Mouse (Mus musculus) lung, postnatal 25 days (tissue): ENCODE measurements around the gene Polrmt.

Experiments
- DNase-seq: peaks from one replicate; pipeline ENCODE4 v3.0.0; 2022; ENCODE audit warnings: low spot score

Gene Polrmt

GRCm38 (mm10) chr10:79745898-79746773 lies at the start of gene Polrmt:
Polrmt (minus strand) TSS chr10:79746581.
- peak; percentile 98 for DNase-seq

GRCm38 (mm10) chr10:79795905-79796304 lies 49.5 kb upstream of the Polrmt start:
- no peak for DNase-seq

GRCm38 (mm10) chr10:79794491-79794931 lies 48.1 kb upstream of the Polrmt start:
- peak; percentile 83 for DNase-seq

- no peak for DNase-seq
Observed at GRCm38 (mm10) chr10:79793738-79794490, 47.5 kb upstream of the Polrmt start.

GRCm38 (mm10) chr10:79793051-79793737 lies 46.8 kb upstream of the Polrmt start, which contains the start of gene Palm:
Palm (plus strand) TSS chr10:79793572.
- peak; percentile 68 for DNase-seq

GRCm38 (mm10) chr10:79792339-79793040 lies 46.1 kb upstream of the Polrmt start:
- DNase-seq: no peak

GRCm38 (mm10) chr10:79790861-79791260 lies 44.5 kb upstream of the Polrmt start, which contains the start of gene Prss57:
Prss57 (minus strand) TSS chr10:79790961.
- DNase-seq: no peak

- no peak for DNase-seq
Observed at GRCm38 (mm10) chr10:79789581-79789980, 43.2 kb upstream of the Polrmt start.

GRCm38 (mm10) chr10:79788386-79789158 lies 42.2 kb upstream of the Polrmt start:
- peak; percentile 79 for DNase-seq

- no peak for DNase-seq
Observed at GRCm38 (mm10) chr10:79783920-79784800, 37.8 kb upstream of the Polrmt start.

GRCm38 (mm10) chr10:79783050-79783449 lies 36.7 kb upstream of the Polrmt start:
- no peak for DNase-seq

- DNase-seq: no peak
Observed at GRCm38 (mm10) chr10:79781956-79782355, 35.6 kb upstream of the Polrmt start.

- DNase-seq: no peak
Observed at GRCm38 (mm10) chr10:79781139-79781538, 34.8 kb upstream of the Polrmt start.

GRCm38 (mm10) chr10:79780664-79781015 lies 34.3 kb upstream of the Polrmt start:
- DNase-seq: no peak

GRCm38 (mm10) chr10:79779784-79780663 lies 33.6 kb upstream of the Polrmt start:
- DNase-seq: peak; percentile 99

GRCm38 (mm10) chr10:79779193-79779592 lies 32.8 kb upstream of the Polrmt start:
- DNase-seq: no peak

GRCm38 (mm10) chr10:79778006-79778405 lies 31.6 kb upstream of the Polrmt start:
- DNase-seq: peak; percentile 52

GRCm38 (mm10) chr10:79777103-79777531 lies 30.7 kb upstream of the Polrmt start, which contains the start of gene Fstl3:
Fstl3 (plus strand) TSS chr10:79777272.
- no peak for DNase-seq
